ENCODE assay signal across 18 mouse cellular contexts in genomic region chr6:48083733-48084191, GRCm38 (mm10). TPM values are rescaled to one million over a fixed set of nuclear protein-coding genes. Genes with fewer than 3 reads are reported as not detected.
DNase-seq lines count a peak whose midpoint lies in the region; ATAC-seq and TF ChIP-seq lines count a peak whose summit lies in the region.
"Had no signal": no experiment of that assay in that cellular context is flagged by ENCODE, and none has a peak within 500 bp of the region (broad histone marks: within the 10 kb centered on the region; RNA-seq: fewer than 3 reads in every experiment).

No protein-coding gene starts in this region.

- no peak; the same call in 1 of the 2 replicates for ATAC-seq in liver, postnatal 0 days
- peak; percentile 69 for ATAC-seq in G1E (ENCODE audit: extremely low read depth, insufficient number of reproducible peaks, low FRiP score, poor library complexity, severe bottlenecking)
- peak; percentile 23; the same call in 1 of the 2 replicates for ATAC-seq in erythroblast, adult 5-6 weeks (replicated peaks; ENCODE audit: low FRiP score, poor library complexity, severe bottlenecking)
- peak; percentile 42 for ATAC-seq in megakaryocyte progenitor cell, adult 5-6 weeks (replicated peaks; ENCODE audit: poor library complexity)
- ATAC-seq in stomach, postnatal 0 days (ENCODE audit: low FRiP score, low TSS enrichment) = no peak
- ATAC-seq: forebrain, embryonic 14.5 days; intestine, embryonic 15.5 days; Patski had no signal

- peaks cover 21% of the 10 kb centered on the region for H3K4me1 ChIP-seq in liver, postnatal 0 days (ENCODE audit: insufficient read depth)
- H3K4me1 ChIP-seq in G1E (ENCODE audit: insufficient read depth, low read depth, low read length) = peaks cover 51% of the 10 kb centered on the region
- peaks cover 13% of the 10 kb centered on the region for H3K4me1 ChIP-seq in cerebellum, adult 2 months (ENCODE audit: control insufficient read depth, insufficient read depth, low read length)
- H3K4me1 ChIP-seq in stomach, postnatal 0 days (replicated peaks; ENCODE audit: control insufficient read depth, insufficient read depth) = 0 out of 2 replicates have a peak, but pooled peaks cover 8% of the 10 kb centered on the region

- 56% methylated on average over 6 of the region's 6 CpGs for WGBS in liver, postnatal 0 days (ENCODE audit: insufficient replicate concordance)
- WGBS in cerebellum, adult 2 months = 84% methylated on average over 6 of the region's 6 CpGs
- WGBS in stomach, postnatal 0 days = 77% methylated on average over 6 of the region's 6 CpGs

- H3K27ac ChIP-seq in liver, postnatal 0 days (ENCODE audit: low read depth) = peak overlapping the region; percentile 1; the same call in 1 of the 2 replicates
- no peak overlapping the region for H3K27ac ChIP-seq in cerebellum, adult 2 months (ENCODE audit: insufficient read depth, low read length)
- no peak overlapping the region for H3K27ac ChIP-seq in stomach, postnatal 0 days (replicated peaks)
- H3K27ac ChIP-seq: hindbrain, embryonic 10.5 days; intestine, embryonic 15.5 days; layer of hippocampus, adult 2 months; limb, embryonic 12.5 days had no signal

- 0 out of 2 replicates have a peak overlapping the region, but pooled peaks have one; percentile 9 for H3K4me2 ChIP-seq in liver, postnatal 0 days (ENCODE audit: low read depth, low read length)
- H3K4me2 ChIP-seq in stomach, postnatal 0 days (replicated peaks; ENCODE audit: low read depth) = no peak overlapping the region
- H3K4me2 ChIP-seq: intestine, embryonic 15.5 days; limb, embryonic 12.5 days had no signal

- no peak for TF ChIP-seq POLR2A in cerebellum, adult 2 months (IDR thresholded peaks at IDR 0.05; ENCODE audit: borderline replicate concordance, insufficient read depth, low read length)

- H3K9ac ChIP-seq in liver, postnatal 0 days (replicated peaks) = no peak overlapping the region
- no peak overlapping the region for H3K9ac ChIP-seq in stomach, postnatal 0 days (ENCODE audit: low read length)
- H3K9ac ChIP-seq: intestine, embryonic 15.5 days; limb, embryonic 12.5 days had no signal

- no peaks in the 10 kb centered on the region for H3K9me3 ChIP-seq in liver, postnatal 0 days (ENCODE audit: low read length)
- H3K9me3 ChIP-seq in G1E (replicated peaks) = no peaks in the 10 kb centered on the region
- no peaks in the 10 kb centered on the region for H3K9me3 ChIP-seq in stomach, postnatal 0 days (ENCODE audit: control insufficient read depth, low read length)
- H3K9me3 ChIP-seq: hindbrain, embryonic 10.5 days; intestine, embryonic 15.5 days; limb, embryonic 12.5 days had no signal

- TF ChIP-seq EP300 in liver, postnatal 0 days (IDR thresholded peaks at IDR 0.05; ENCODE audit: low read depth) = 0 out of 2 replicates have a peak, but pooled peaks have one; percentile 27
- no peak for TF ChIP-seq EP300 in stomach, postnatal 0 days (optimal IDR thresholded peaks at IDR 0.05)

- no peak for TF ChIP-seq CTCF in liver, postnatal 0 days (IDR thresholded peaks at IDR 0.05; ENCODE audit: low read depth)
- TF ChIP-seq CTCF in G1E (IDR thresholded peaks at IDR 0.05; ENCODE audit: low read depth, low read length) = no peak
- TF ChIP-seq CTCF in cerebellum, adult 2 months (IDR thresholded peaks at IDR 0.05; ENCODE audit: borderline replicate concordance, insufficient read depth, low read depth, low read length) = no peak
- no peak for TF ChIP-seq CTCF in stomach, postnatal 0 days (IDR thresholded peaks at IDR 0.05; ENCODE audit: low read depth)

- peaks cover 44% of the 10 kb centered on the region for H3K36me3 ChIP-seq in liver, postnatal 0 days (replicated peaks; ENCODE audit: insufficient read depth, low read length)
- peaks cover 65% of the 10 kb centered on the region for H3K36me3 ChIP-seq in G1E (replicated peaks)
- H3K36me3 ChIP-seq in stomach, postnatal 0 days (ENCODE audit: control insufficient read depth, insufficient read depth, low read length) = peaks cover 37% of the 10 kb centered on the region

- DNase-seq in liver, postnatal 0 days = no peak
- no peak for DNase-seq in liver
- DNase-seq in G1E (ENCODE audit: low spot score) = no peak
- DNase-seq in cerebellum, adult 2 months = no peak
- DNase-seq in Muller cell, postnatal 12 days (ENCODE audit: inconsistent ontology term) = no peak
- DNase-seq in stomach, postnatal 0 days (ENCODE audit: low spot score) = no peak
- DNase-seq: cerebellum, adult 8-10 months; embryo, embryonic 11 days; midbrain, embryonic 14.5 days; right cerebral cortex, postnatal 14 days had no signal

- H3K4me3 ChIP-seq in liver, postnatal 0 days (ENCODE audit: low read depth, low read length) = no peak overlapping the region
- no peak overlapping the region for H3K4me3 ChIP-seq in G1E (ENCODE audit: low read depth, low read length)
- H3K4me3 ChIP-seq in cerebellum, adult 2 months (replicated peaks; ENCODE audit: insufficient read depth, low read depth, low read length) = no peak overlapping the region
- no peak overlapping the region for H3K4me3 ChIP-seq in stomach, postnatal 0 days (ENCODE audit: low read depth, low read length)
- H3K4me3 ChIP-seq: hindbrain, embryonic 10.5 days; intestine, embryonic 15.5 days; layer of hippocampus, adult 2 months; limb, embryonic 12.5 days had no signal

- no peaks in the 10 kb centered on the region for H3K27me3 ChIP-seq in liver, postnatal 0 days (ENCODE audit: insufficient read depth, low read length)
- H3K27me3 ChIP-seq in G1E (ENCODE audit: insufficient read depth, low read length) = no peaks in the 10 kb centered on the region
- no peaks in the 10 kb centered on the region for H3K27me3 ChIP-seq in cerebellum, adult 2 months (ENCODE audit: control insufficient read depth, insufficient read depth, low read length)
- H3K27me3 ChIP-seq in stomach, postnatal 0 days (ENCODE audit: control insufficient read depth, insufficient read depth, low read length) = no peaks in the 10 kb centered on the region
- H3K27me3 ChIP-seq: intestine, embryonic 15.5 days; limb, embryonic 12.5 days; Patski had no signal

RNA-seq across cellular contexts. Expression of gene Zfp746, which starts 2.6 kb away (rescaled TPM):
- polyA plus RNA-seq in liver, postnatal 0 days (2015; fragmentation: Nextera tagmentation; extraction: Ambion mirVana) = 4.1 and 5.3 TPM in 2 replicates
- total RNA-seq in G1E (2014; fragmentation: Nextera tagmentation) (34.2 and 36.3 TPM in 2 replicates), G1E (2017) (14.8 and 16.9 TPM in 2 replicates)
- 13.2 and 16.2 TPM in 2 replicates for polyA plus RNA-seq in G1E (2012)
- 8.1 and 14.2 TPM in 2 replicates for total RNA-seq in erythroblast, adult 5-6 weeks (2015; ENCODE audit: low replicate concordance)
- total RNA-seq in erythroblast, adult 5-6 weeks (2017; ENCODE audit: low replicate concordance) = 7.8 and 14.1 TPM in 2 replicates
- 23.2 and 25.1 TPM in 2 replicates for total RNA-seq in megakaryocyte progenitor cell, adult 5-6 weeks (2015)
- 20.9 and 21.4 TPM in 2 replicates for total RNA-seq in megakaryocyte progenitor cell, adult 5-6 weeks (2017)
- polyA plus RNA-seq in cerebellum, adult 2 months (2012; rRNA removed) = 32.2 and 33.3 TPM in 2 replicates
- polyA plus RNA-seq in stomach, postnatal 0 days (2015; fragmentation: Nextera tagmentation; extraction: Ambion mirVana) = 8.7 and 10.3 TPM in 2 replicates

RNA-seq across cellular contexts. Expression of gene Zfp777, which starts 35.1 kb away (rescaled TPM):
- 1.7 and 2.2 TPM in 2 replicates for polyA plus RNA-seq in liver, postnatal 0 days (2015; fragmentation: Nextera tagmentation; extraction: Ambion mirVana)
- total RNA-seq in G1E (2014; fragmentation: Nextera tagmentation) (27.4 and 28.0 TPM in 2 replicates), G1E (2017) (22.1 and 25.4 TPM in 2 replicates)
- 69.6 and 86.8 TPM in 2 replicates for polyA plus RNA-seq in G1E (2012)
- total RNA-seq in erythroblast, adult 5-6 weeks (2015; ENCODE audit: low replicate concordance) = 1.5 and 1.7 TPM in 2 replicates
- 1.5 and 5.0 TPM in 2 replicates for total RNA-seq in erythroblast, adult 5-6 weeks (2017; ENCODE audit: low replicate concordance)
- total RNA-seq in megakaryocyte progenitor cell, adult 5-6 weeks (2015) = 7.9 and 9.9 TPM in 2 replicates
- 23.0 and 40.7 TPM in 2 replicates for total RNA-seq in megakaryocyte progenitor cell, adult 5-6 weeks (2017)
- 27.6 and 35.2 TPM in 2 replicates for polyA plus RNA-seq in cerebellum, adult 2 months (2012; rRNA removed)
- 3.0 and 3.2 TPM in 2 replicates for polyA plus RNA-seq in stomach, postnatal 0 days (2015; fragmentation: Nextera tagmentation; extraction: Ambion mirVana)

Comparison
In these comparisons a context has a peak if more than half of its experiments do, and no peak if none do; other contexts are left out.
1. ATAC-seq: peak in G1E (single experiment), erythroblast, adult 5-6 weeks (single experiment) and megakaryocyte progenitor cell, adult 5-6 weeks (single experiment); none in liver, postnatal 0 days (single experiment) and stomach, postnatal 0 days (single experiment).